8 mouse cellular contexts compared by ENCODE assay signal in genomic region chr19:45998694-45999217, GRCm38 (mm10). TPM values are rescaled to one million over a fixed set of nuclear protein-coding genes. Genes with fewer than 3 reads are reported as not detected.
DNase-seq lines count a peak whose midpoint lies in the region; ATAC-seq and TF ChIP-seq lines count a peak whose summit lies in the region.

No protein-coding gene starts in this region.

- ATAC-seq in heart, embryonic 16.5 days (replicated peaks; ENCODE audit: extremely low read depth, insufficient read depth, low FRiP score): no peak
- peak; percentile 59 for ATAC-seq in hindbrain, embryonic 13.5 days (ENCODE audit: low FRiP score)
- peak; percentile 59 for ATAC-seq in midbrain, embryonic 13.5 days

- 12% methylated on average over 8 of the region's 8 CpGs for WGBS in heart, embryonic 16.5 days
- 9% methylated on average over 8 of the region's 8 CpGs for WGBS in bone marrow, adult 2 months
- WGBS in hindbrain, embryonic 13.5 days: 15% methylated on average over 8 of the region's 8 CpGs
- WGBS in midbrain, embryonic 13.5 days: 16% methylated on average over 8 of the region's 8 CpGs

- H3K9ac ChIP-seq in heart, embryonic 16.5 days (ENCODE audit: low read length): peak overlapping the region; percentile 97
- H3K9ac ChIP-seq in hindbrain, embryonic 13.5 days: peak overlapping the region; percentile 71
- H3K9ac ChIP-seq in midbrain, embryonic 13.5 days (replicated peaks): peak overlapping the region; percentile 92

- H3K4me2 ChIP-seq in heart, embryonic 16.5 days (ENCODE audit: low read depth, low read length): peak overlapping the region; percentile 88
- H3K4me2 ChIP-seq in hindbrain, embryonic 13.5 days: peak overlapping the region; percentile 65
- peak overlapping the region; percentile 66 for H3K4me2 ChIP-seq in midbrain, embryonic 13.5 days (replicated peaks)

- H3K4me1 ChIP-seq in heart, embryonic 16.5 days (ENCODE audit: control insufficient read depth, insufficient read depth, low read length): peaks cover 7% of the 10 kb centered on the region
- H3K4me1 ChIP-seq in bone marrow, adult 2 months (ENCODE audit: control insufficient read depth, insufficient read depth, low read length): no peaks in the 10 kb centered on the region; the same call in 1 of the 2 replicates
- peaks cover 18% of the 10 kb centered on the region for H3K4me1 ChIP-seq in hindbrain, embryonic 13.5 days (replicated peaks)
- peaks cover 20% of the 10 kb centered on the region for H3K4me1 ChIP-seq in midbrain, embryonic 13.5 days (replicated peaks)

- DNase-seq in heart, postnatal 4 days: no peak
- DNase-seq in embryo, embryonic 10.5 days (ENCODE audit: low spot score): no peak
- no peak for DNase-seq in gastrocnemius, adult 8-10 months (ENCODE audit: low spot score in 2 of 2)
- DNase-seq in kidney, adult 11 months: no peak

- H3K36me3 ChIP-seq in heart, embryonic 16.5 days (ENCODE audit: control insufficient read depth, insufficient read depth): no peaks in the 10 kb centered on the region
- H3K36me3 ChIP-seq in hindbrain, embryonic 13.5 days: no peaks in the 10 kb centered on the region
- H3K36me3 ChIP-seq in midbrain, embryonic 13.5 days: 0 out of 2 replicates have a peak, but pooled peaks cover 15% of the 10 kb centered on the region

- H3K27ac ChIP-seq in heart, embryonic 16.5 days (ENCODE audit: low read length): no peak overlapping the region
- H3K27ac ChIP-seq in bone marrow, adult 2 months (ENCODE audit: control insufficient read depth, insufficient read depth, low read depth, low read length, poor library complexity): no peak overlapping the region
- H3K27ac ChIP-seq in hindbrain, embryonic 13.5 days: peak overlapping the region; percentile 18; the same call in 1 of the 2 replicates
- H3K27ac ChIP-seq in midbrain, embryonic 13.5 days: peak overlapping the region; percentile 96; the same call in 1 of the 2 replicates

- no peaks in the 10 kb centered on the region for H3K9me3 ChIP-seq in heart, embryonic 16.5 days (replicated peaks; ENCODE audit: control insufficient read depth, low read length)
- H3K9me3 ChIP-seq in hindbrain, embryonic 13.5 days: no peaks in the 10 kb centered on the region
- H3K9me3 ChIP-seq in midbrain, embryonic 13.5 days: peaks cover 9% of the 10 kb centered on the region; the same call in 1 of the 2 replicates

- no peak for TF ChIP-seq CTCF in bone marrow, adult 2 months (IDR thresholded peaks at IDR 0.05; ENCODE audit: control insufficient read depth, insufficient read depth, low read length)

- peak overlapping the region; percentile 82 for H3K4me3 ChIP-seq in heart, embryonic 16.5 days (ENCODE audit: low read length)
- peak overlapping the region; percentile 87 for H3K4me3 ChIP-seq in bone marrow, adult 2 months (replicated peaks; ENCODE audit: control insufficient read depth, low read depth, low read length)
- H3K4me3 ChIP-seq in hindbrain, embryonic 13.5 days: peak overlapping the region; percentile 87
- H3K4me3 ChIP-seq in midbrain, embryonic 13.5 days (replicated peaks): peak overlapping the region; percentile 74

- H3K27me3 ChIP-seq in heart, embryonic 16.5 days (ENCODE audit: control insufficient read depth, insufficient read depth, low read length): no peaks in the 10 kb centered on the region
- H3K27me3 ChIP-seq in hindbrain, embryonic 13.5 days: peaks cover 13% of the 10 kb centered on the region; the same call in 1 of the 2 replicates
- H3K27me3 ChIP-seq in midbrain, embryonic 13.5 days: peaks cover 15% of the 10 kb centered on the region; the same call in 1 of the 2 replicates

- TF ChIP-seq POLR2A in bone marrow, adult 2 months (IDR thresholded peaks at IDR 0.05; ENCODE audit: borderline replicate concordance, control insufficient read depth, low read depth, low read length): no peak

RNA-seq across cellular contexts. Expression of gene Armh3, which starts 0.5 kb away (rescaled TPM):
- 14.8 and 15.3 TPM in 2 replicates for polyA plus RNA-seq in heart, embryonic 16.5 days (2015; fragmentation: Nextera tagmentation; extraction: Ambion mirVana)
- 10 to 100 TPM; 14.8 to 16.9 TPM for total RNA-seq in heart, postnatal 4 days (2021)
- 2.8 and 5.3 TPM in 2 replicates for polyA plus RNA-seq in bone marrow, adult 2 months (2011; ENCODE audit: insufficient read depth, insufficient read length, low replicate concordance, missing spikeins)
- polyA plus RNA-seq in hindbrain, embryonic 13.5 days (2015; fragmentation: Nextera tagmentation; extraction: Ambion mirVana): 22.8 and 23.9 TPM in 2 replicates
- polyA plus RNA-seq in midbrain, embryonic 13.5 days (2015; fragmentation: Nextera tagmentation; extraction: Ambion mirVana): 22.1 and 23.4 TPM in 2 replicates
- total RNA-seq in gastrocnemius, adult 8-10 months (2022): 10 to 100 TPM; 11.2 to 12.5 (median 12.1) TPM

RNA-seq across cellular contexts. Expression of gene Hps6, which starts 4.6 kb away (rescaled TPM):
- 7.4 and 8.5 TPM in 2 replicates for polyA plus RNA-seq in heart, embryonic 16.5 days (2015; fragmentation: Nextera tagmentation; extraction: Ambion mirVana)
- total RNA-seq in heart, postnatal 4 days (2021): 1 to 10 TPM; 5.6 to 5.8 TPM
- 1.2 and 1.9 TPM in 2 replicates for polyA plus RNA-seq in bone marrow, adult 2 months (2011; ENCODE audit: insufficient read depth, insufficient read length, low replicate concordance, missing spikeins)
- polyA plus RNA-seq in hindbrain, embryonic 13.5 days (2015; fragmentation: Nextera tagmentation; extraction: Ambion mirVana): 3.1 and 3.8 TPM in 2 replicates
- 2.0 TPM in 2 replicates for polyA plus RNA-seq in midbrain, embryonic 13.5 days (2015; fragmentation: Nextera tagmentation; extraction: Ambion mirVana)
- total RNA-seq in gastrocnemius, adult 8-10 months (2022): 1 to 10 TPM; 3.4 to 5.1 (median 4.1) TPM

RNA-seq across cellular contexts. Expression of gene Pprc1, which starts 45.9 kb away (rescaled TPM):
- polyA plus RNA-seq in heart, embryonic 16.5 days (2015; fragmentation: Nextera tagmentation; extraction: Ambion mirVana): 19.3 and 22.4 TPM in 2 replicates
- 10 to 100 TPM; 31.4 to 35.1 TPM for total RNA-seq in heart, postnatal 4 days (2021)
- polyA plus RNA-seq in bone marrow, adult 2 months (2011; ENCODE audit: insufficient read depth, insufficient read length, low replicate concordance, missing spikeins): 42.0 and 51.5 TPM in 2 replicates
- 18.7 and 22.2 TPM in 2 replicates for polyA plus RNA-seq in hindbrain, embryonic 13.5 days (2015; fragmentation: Nextera tagmentation; extraction: Ambion mirVana)
- polyA plus RNA-seq in midbrain, embryonic 13.5 days (2015; fragmentation: Nextera tagmentation; extraction: Ambion mirVana): 20.5 and 21.8 TPM in 2 replicates
- 10 to 100 TPM; 13.0 to 22.8 (median 14.7) TPM for total RNA-seq in gastrocnemius, adult 8-10 months (2022)

RNA-seq across cellular contexts. Expression of gene Ldb1, which starts 46.3 kb away (rescaled TPM):
- 68.0 and 81.9 TPM in 2 replicates for polyA plus RNA-seq in heart, embryonic 16.5 days (2015; fragmentation: Nextera tagmentation; extraction: Ambion mirVana)
- total RNA-seq in heart, postnatal 4 days (2021): 10 to 100 TPM; 76.3 to 81.5 TPM
- 177 and 217 TPM in 2 replicates for polyA plus RNA-seq in bone marrow, adult 2 months (2011; ENCODE audit: insufficient read depth, insufficient read length, low replicate concordance, missing spikeins)
- 120 and 127 TPM in 2 replicates for polyA plus RNA-seq in hindbrain, embryonic 13.5 days (2015; fragmentation: Nextera tagmentation; extraction: Ambion mirVana)
- 121 and 140 TPM in 2 replicates for polyA plus RNA-seq in midbrain, embryonic 13.5 days (2015; fragmentation: Nextera tagmentation; extraction: Ambion mirVana)
- total RNA-seq in gastrocnemius, adult 8-10 months (2022): 10 to 100 TPM; 13.3 to 19.7 (median 17.0) TPM

Comparison
In these comparisons a context has a peak if more than half of its experiments do, and no peak if none do; other contexts are left out.
1. H3K27ac ChIP-seq: peak in hindbrain, embryonic 13.5 days (single experiment) and midbrain, embryonic 13.5 days (single experiment); none in heart, embryonic 16.5 days (single experiment) and bone marrow, adult 2 months (single experiment).
2. Peak in every context shown above with its lines, with median percentiles within 50 percentile points of each other: H3K4me2 ChIP-seq, H3K4me3 ChIP-seq and H3K9ac ChIP-seq.